Mouse (Mus musculus): ENCODE results near the gene Popdc2. TPM values are rescaled to one million over a fixed set of nuclear protein-coding genes. Genes with fewer than 3 reads are reported as not detected.

Gene Popdc2
- 0.34 TPM for polyA plus RNA-seq (2014; fragmentation: Illumina TruSeq; extraction: RNeasy Lipid Tissue Mini Kit (QIAGEN cat#74804); ENCODE audit: low read depth, low replicate concordance)

GRCm38 (mm10) chr16:38361933-38362332 is at the start of gene Popdc2:
Gene Popdc2, plus strand, starts transcription at chr16:38362209.

DNA sequence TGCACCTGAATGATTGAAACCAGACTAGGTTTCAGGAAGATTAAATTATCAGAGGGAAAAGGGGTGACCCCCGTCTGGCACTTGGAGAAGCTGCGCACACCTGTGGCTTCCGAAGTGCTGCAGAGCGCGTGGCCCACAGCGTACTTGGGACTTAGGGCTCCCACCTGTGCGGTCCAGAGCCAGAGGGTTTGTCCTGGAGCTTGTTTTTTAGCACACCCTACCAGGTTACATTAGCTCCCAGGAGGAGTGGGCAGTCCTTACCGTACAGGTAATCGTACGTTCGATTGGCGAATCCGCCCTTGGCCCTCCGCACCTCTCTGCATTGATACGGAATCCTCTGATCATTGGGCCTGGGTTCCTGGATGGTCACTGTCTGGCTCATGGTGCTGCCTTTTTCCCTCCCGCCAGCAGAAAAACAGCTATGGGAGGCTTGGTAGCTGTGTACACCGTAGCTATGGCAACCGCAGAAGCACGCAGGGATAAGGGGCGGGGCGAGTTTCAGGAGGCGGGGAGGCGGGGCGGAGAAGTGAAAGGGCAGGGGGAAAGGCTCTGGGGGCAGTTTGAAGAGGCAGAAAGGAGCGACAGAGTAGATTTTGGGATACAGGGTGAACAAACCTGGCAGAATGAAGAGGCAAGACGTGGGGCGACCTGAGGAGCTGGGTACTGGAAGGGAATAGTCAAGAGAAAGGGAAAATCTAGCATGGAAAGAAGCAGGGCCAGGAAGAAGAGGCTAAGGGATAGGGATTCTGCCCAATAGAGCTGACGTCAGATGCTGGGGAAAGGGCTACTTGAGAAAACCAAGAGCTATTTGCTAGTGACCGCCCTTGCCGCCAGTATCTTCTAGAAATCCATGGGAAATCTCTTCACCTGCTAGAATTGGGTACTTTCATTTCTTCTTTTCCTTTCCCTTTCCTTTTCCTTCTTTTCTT is 20.3 kb upstream of the Popdc2 start, which contains the start of gene Maats1:
Gene Maats1 (minus strand): TSS at position 748 of the 929 bp plus-strand sequence.

DNA sequence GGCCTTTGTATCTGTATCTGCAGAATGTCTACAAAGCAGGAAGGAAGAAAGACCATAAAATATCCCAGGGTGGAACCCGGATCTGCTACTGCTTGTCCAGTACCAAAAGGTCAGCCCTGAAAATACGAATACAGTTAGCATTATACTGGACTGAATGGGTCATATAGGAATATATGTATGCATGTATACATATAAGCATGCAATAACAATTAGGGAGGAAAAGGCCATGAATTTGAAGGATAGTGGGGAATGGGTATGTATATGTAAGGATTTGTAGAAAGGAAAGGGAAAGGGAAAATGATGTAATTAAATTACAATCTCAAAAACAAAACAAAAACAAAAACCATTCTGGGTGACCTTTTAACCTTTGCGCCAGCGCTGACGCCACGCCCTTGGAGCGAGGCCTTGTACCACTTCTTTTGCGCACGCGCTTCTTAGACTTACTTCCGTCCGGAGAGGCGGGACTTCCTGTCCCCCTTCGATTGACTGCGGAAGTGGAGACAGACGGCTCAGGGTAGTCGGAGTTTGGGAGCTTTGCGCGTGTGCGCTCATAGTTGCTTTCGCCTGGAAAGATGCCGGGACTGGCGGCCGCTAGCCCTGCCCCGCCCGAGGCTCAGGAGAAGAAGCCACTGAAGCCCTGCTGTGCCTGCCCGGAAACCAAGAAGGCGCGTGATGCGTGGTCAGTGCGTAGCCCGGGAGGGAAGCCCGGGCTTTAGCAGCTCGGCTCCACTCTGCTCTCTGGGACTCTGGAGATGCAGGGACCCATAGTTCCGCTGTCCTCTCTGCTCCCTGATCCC is 15.3 kb upstream of the Popdc2 start, which contains the start of the genes Cox17 and Gm21987:
Gene Cox17 (plus strand): TSS at position 463 of the 797 bp plus-strand sequence.
Gene Gm21987 (plus strand): TSS at position 512 of the 797 bp plus-strand sequence.

Other genes with a start within 250 kb of the Popdc2 start
- 0.18 TPM for gene Nr1i2, start 67.4 kb upstream of the Popdc2 start, polyA plus RNA-seq (2014; fragmentation: Illumina TruSeq; extraction: RNeasy Lipid Tissue Mini Kit (QIAGEN cat#74804); ENCODE audit: low read depth, low replicate concordance)
- 40.9 TPM for gene Maats1, start 20.1 kb upstream of the Popdc2 start, polyA plus RNA-seq (2014; fragmentation: Illumina TruSeq; extraction: RNeasy Lipid Tissue Mini Kit (QIAGEN cat#74804); ENCODE audit: low read depth, low replicate concordance)
- 38.7 TPM for gene Cox17, start 15.2 kb upstream of the Popdc2 start, polyA plus RNA-seq (2014; fragmentation: Illumina TruSeq; extraction: RNeasy Lipid Tissue Mini Kit (QIAGEN cat#74804); ENCODE audit: low read depth, low replicate concordance)
- not detected for gene Gm21987, start 15.2 kb upstream of the Popdc2 start, polyA plus RNA-seq (2014; fragmentation: Illumina TruSeq; extraction: RNeasy Lipid Tissue Mini Kit (QIAGEN cat#74804); ENCODE audit: low read depth, low replicate concordance)
- 1.7 TPM for gene Pla1a, start 70.9 kb downstream of the Popdc2 start, polyA plus RNA-seq (2014; fragmentation: Illumina TruSeq; extraction: RNeasy Lipid Tissue Mini Kit (QIAGEN cat#74804); ENCODE audit: low read depth, low replicate concordance)
- gene Adprh, start 90.5 kb downstream of the Popdc2 start, polyA plus RNA-seq (2014; fragmentation: Illumina TruSeq; extraction: RNeasy Lipid Tissue Mini Kit (QIAGEN cat#74804); ENCODE audit: low read depth, low replicate concordance), result 11.1 TPM
- 0.20 TPM for gene Cd80, start 93.4 kb downstream of the Popdc2 start, polyA plus RNA-seq (2014; fragmentation: Illumina TruSeq; extraction: RNeasy Lipid Tissue Mini Kit (QIAGEN cat#74804); ENCODE audit: low read depth, low replicate concordance)
- 5.6 TPM for gene Timmdc1, start 160.5 kb downstream of the Popdc2 start, polyA plus RNA-seq (2014; fragmentation: Illumina TruSeq; extraction: RNeasy Lipid Tissue Mini Kit (QIAGEN cat#74804); ENCODE audit: low read depth, low replicate concordance)
- gene Poglut1, start 188.0 kb downstream of the Popdc2 start, polyA plus RNA-seq (2014; fragmentation: Illumina TruSeq; extraction: RNeasy Lipid Tissue Mini Kit (QIAGEN cat#74804); ENCODE audit: low read depth, low replicate concordance), result 6.6 TPM
- 23.9 TPM for gene Tmem39a, start 196.5 kb downstream of the Popdc2 start, polyA plus RNA-seq (2014; fragmentation: Illumina TruSeq; extraction: RNeasy Lipid Tissue Mini Kit (QIAGEN cat#74804); ENCODE audit: low read depth, low replicate concordance)

Measured in testis, adult 10 weeks (tissue).